Mouse (Mus musculus): ENCODE results near the gene Tmem131. TPM values are rescaled to one million over a fixed set of nuclear protein-coding genes. Genes with fewer than 3 reads are reported as not detected.

Gene Tmem131
- total RNA-seq, 2 experiments from 2014 or later = 58.1 to 62.1 TPM

DNA sequence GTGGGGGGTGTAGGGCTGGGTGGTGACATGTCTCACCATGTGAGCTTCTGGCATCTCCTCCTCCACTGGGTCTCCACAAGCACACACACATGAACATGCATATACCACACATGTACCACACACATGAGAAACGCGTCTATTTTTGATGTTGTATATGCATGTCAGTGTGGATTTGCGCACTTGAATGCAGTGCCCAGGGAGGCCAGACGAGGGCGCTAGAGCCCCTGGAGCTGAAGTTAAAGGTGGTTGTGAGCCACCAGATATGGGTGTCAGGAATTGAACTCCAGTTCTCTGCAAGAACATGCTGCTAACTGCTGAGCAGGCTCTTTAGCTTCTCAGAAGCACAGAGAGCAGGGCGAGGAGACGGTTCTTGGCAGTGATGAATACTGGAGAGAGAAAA is 157.1 kb downstream of the Tmem131 start:
- peak; percentile 64 for TF ChIP-seq CTCF (conservative IDR thresholded peaks at IDR 0.05)
- H3K4me3 ChIP-seq = no peak overlapping the region
- no peak overlapping the region for H3K27ac ChIP-seq
- no peak for DNase-seq (ENCODE audit: low spot score in 2 of 2)

DNA sequence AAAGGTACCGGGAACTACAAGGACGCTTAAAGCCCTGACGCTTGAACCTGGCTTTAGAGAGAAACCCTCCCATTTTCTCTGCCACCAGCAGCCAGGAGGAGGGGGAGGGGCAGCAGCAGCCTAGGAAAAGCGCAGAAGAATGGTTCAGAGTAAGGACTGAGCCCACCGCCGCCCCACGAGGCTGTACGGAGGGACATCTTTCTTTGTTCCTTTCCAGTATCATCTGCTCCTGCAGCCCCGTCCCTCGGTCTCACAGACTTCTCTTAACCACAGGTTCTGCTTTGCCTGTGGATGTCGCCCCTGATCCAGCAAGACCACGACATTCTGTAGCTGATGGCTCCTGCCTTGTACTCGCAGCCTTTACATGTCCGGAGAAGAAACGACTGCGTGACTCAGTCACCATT is 158.2 kb downstream of the Tmem131 start:
- TF ChIP-seq CTCF (conservative IDR thresholded peaks at IDR 0.05) = no peak; the same call in 1 of the 2 replicates
- Histone ChIP-seq H3K4me3 (peak overlapping the region; percentile 61), H3K27ac (peak overlapping the region; percentile 79)
- DNase-seq (ENCODE audit: low spot score in 2 of 2) = peak; percentile 19 to 28

DNA sequence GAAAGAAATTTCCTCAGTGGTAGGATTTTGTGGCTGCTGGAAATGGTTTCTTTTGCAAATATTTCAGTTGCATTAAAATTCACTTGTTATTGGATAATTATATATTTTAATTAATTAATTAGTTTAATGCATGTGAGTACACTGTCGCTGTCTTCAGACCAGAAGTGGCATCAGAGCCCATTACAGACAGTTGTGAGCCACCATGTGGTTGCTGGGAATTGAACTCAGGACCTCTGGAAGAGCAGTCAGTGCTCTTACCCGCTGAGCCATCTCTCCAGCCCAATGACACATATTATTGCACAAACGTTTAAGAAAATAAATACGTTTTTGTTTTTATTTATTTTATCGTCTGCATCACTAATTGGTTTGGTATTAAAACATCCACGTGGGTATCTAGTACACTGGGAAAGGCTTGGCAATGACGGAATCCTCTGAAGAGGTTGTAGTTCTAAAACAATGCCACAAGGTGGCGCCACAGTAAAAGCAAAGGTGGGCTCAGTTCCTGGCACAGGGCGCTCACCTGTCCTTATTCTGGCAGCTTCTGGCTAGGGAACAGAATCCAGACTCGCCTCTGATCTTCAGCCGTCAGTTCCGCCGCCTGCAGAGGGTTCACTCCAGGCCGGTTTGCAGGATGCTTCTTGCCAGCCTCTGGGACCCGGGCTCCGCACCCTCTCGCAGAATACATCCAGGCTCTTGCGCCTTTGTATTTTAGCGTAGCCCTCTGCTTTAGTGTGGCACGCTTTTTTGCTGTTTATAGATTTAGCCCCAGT is 158.9 kb downstream of the Tmem131 start:
- H3K4me3 ChIP-seq = peak overlapping the region; percentile 61
- DNase-seq (ENCODE audit: low spot score in 2 of 2) = peak; percentile 86 to 89
- TF ChIP-seq CTCF (conservative IDR thresholded peaks at IDR 0.05) = peak; percentile 92
- peak overlapping the region; percentile 79 for H3K27ac ChIP-seq

DNA sequence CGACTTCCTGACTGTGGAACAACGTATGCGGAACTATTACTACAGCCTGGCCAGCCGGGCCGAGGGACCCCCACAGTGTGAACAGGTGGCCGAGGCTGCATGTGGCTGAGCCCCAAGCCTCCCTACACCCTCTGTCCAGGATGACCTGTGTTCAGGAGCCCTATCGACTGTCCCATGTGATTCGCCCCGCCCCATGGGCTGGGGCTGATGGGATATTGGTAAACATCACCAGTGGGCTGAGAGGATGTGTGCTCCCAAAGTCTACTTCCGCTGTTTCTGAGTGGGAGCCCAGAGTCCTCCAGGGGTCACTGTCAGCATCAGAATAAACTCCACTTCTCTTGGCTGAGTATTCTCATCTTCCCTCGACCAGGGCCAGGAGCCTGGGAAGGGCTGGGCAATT is 161.0 kb downstream of the Tmem131 start:
- Histone ChIP-seq H3K27ac (no peak overlapping the region), H3K4me3 (no peak overlapping the region)
- TF ChIP-seq CTCF (conservative IDR thresholded peaks at IDR 0.05) = peak; percentile 44
- no peak for DNase-seq (ENCODE audit: low spot score in 2 of 2)

DNA sequence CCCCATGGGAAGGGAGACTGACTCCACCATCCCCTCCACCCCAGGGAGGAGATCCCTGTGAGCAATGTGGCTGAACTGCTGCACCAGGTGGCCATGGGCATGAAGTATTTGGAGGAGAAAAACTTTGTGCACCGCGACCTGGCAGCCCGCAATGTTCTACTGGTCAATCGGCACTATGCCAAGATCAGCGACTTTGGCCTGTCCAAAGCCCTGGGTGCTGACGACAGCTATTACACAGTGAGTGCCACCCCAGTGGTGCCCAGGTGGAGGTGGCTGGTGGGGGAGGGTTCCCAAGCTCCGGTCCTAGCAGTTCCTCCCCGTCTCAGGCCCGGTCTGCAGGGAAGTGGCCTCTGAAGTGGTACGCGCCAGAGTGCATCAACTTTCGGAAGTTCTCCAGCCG is 162.7 kb downstream of the Tmem131 start:
- H3K4me3 ChIP-seq = no peak overlapping the region
- H3K27ac ChIP-seq = no peak overlapping the region
- DNase-seq (ENCODE audit: low spot score in 2 of 2) = no peak
- no peak for TF ChIP-seq CTCF (conservative IDR thresholded peaks at IDR 0.05)

DNA sequence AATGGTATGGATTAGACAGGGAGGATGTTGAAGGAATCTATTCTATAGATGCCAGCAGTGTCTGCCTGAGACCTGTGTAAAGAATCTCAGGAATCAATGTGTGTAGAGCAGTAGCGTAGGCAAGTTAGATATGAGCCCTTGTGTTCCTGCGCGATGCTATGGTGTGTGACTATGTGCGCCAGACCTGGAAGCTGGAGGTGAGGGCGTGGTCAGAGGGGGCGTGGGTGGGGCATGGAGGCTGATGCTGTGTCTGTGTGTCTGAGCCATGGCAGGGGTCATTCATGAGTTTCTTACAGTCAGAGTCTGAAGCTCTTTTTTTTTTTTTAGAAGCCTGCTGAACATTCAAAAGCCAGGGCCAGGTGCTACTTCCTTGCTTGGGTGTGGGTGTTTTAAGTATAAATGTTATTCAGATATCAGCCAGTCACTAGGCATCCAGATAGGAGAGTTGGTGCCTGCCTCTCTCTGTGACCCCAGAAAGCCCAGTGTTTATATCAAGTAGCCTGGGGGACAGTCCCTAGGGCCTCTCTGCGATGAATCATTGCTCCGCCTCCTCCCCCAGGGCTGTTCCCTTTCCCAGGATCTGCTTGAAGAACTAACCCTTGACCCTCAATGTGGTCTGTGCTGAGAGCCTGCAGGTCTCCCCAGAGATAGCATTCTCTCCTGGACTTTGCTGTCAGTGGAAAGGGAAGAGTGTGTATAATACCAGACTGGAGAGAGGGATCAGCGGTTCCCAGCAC is 171.1 kb downstream of the Tmem131 start:
- no peak for DNase-seq (ENCODE audit: low spot score in 2 of 2)
- TF ChIP-seq CTCF (conservative IDR thresholded peaks at IDR 0.05) = no peak
- H3K4me3 ChIP-seq = no peak overlapping the region

DNA sequence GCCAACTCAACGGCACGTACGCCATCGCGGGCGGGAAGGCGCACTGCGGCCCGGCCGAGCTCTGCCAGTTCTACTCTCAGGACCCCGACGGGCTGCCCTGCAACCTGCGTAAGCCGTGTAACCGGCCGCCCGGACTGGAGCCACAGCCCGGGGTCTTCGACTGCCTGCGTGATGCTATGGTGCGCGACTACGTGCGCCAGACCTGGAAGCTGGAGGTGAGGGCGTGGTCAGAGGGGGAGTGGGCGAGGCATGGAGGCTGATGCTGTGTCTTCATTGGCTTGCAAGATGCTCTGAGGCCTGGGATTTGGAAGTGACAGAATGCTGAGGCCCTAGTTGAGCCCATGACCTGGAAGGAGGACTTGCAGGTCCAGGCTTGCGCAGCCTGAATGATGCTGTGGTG is 172.5 kb downstream of the Tmem131 start:
- no peak for DNase-seq (ENCODE audit: low spot score in 2 of 2)
- Histone ChIP-seq H3K27ac (no peak overlapping the region), H3K4me3 (no peak overlapping the region; the same call in 1 of the 2 replicates)
- TF ChIP-seq CTCF (conservative IDR thresholded peaks at IDR 0.05) = no peak

More for the DNA sequence above, 171.1 kb downstream of the Tmem131 start:
- no peak overlapping the region for H3K27ac ChIP-seq

DNA sequence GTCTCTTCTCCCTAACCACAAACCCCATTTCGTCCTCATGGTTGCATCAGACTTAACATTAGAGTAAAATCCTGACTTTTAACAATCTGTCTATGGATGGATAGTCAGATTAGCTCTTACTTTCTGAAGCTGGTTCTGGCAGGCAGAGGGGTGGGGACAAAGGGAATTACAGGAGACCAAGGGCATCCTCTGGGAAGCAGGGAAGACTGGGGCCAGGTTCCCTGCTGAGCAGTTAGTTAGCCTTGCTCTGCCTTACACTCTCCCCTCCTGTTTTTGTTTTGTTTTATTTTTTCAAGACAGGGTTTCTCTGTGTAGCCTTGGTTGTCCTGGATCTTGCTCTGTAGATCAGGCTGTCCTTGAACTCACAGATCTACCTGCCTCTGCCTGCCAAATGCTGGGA is 173.5 kb downstream of the Tmem131 start:
- no peak overlapping the region for H3K27ac ChIP-seq
- no peak for DNase-seq (ENCODE audit: low spot score in 2 of 2)
- no peak for TF ChIP-seq CTCF (conservative IDR thresholded peaks at IDR 0.05)
- H3K4me3 ChIP-seq = no peak overlapping the region

DNA sequence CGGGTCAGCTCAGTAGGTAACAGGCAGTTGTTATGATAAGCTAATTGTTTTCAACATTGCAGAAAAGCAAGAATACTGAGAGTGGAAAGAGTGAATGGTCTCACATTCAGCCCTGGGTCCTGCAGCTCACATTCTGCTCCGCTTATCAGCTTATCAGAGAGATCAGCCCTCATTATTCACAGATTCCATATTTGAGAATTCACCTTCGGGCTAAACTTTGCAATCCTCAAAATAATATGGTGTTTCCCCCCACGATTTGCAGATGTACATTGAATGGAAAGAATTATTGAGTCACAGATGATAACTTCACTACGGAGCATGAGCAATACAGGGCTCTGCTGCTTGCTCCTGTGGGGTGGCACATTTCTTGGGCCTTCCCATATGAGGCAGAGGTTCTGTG is 174.7 kb downstream of the Tmem131 start:
- TF ChIP-seq CTCF (conservative IDR thresholded peaks at IDR 0.05) = no peak
- Histone ChIP-seq H3K4me3 (no peak overlapping the region), H3K27ac (no peak overlapping the region)
- no peak for DNase-seq (ENCODE audit: low spot score in 2 of 2)

DNA sequence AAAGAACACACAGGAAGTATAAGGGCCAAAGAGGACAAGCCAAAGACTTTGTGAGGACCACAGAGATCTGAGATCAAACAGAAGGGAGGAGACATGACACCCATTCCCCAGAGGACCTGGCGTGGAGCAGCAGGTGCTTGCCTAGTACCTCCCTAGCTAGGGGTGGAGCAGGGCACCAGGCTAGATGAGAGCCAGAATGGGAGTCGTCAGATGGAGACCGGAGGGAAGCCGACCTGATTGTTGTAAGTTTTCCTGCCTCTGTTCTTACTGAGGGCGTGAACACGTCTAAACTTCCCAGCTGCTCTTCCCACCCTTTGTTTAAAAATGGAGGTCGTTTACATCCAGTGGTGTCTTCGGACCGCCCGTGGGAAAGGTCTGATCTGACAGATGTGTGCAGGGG is 176.1 kb downstream of the Tmem131 start:
- Histone ChIP-seq H3K4me3 (no peak overlapping the region), H3K27ac (no peak overlapping the region)
- no peak for TF ChIP-seq CTCF (conservative IDR thresholded peaks at IDR 0.05)
- DNase-seq (ENCODE audit: low spot score in 2 of 2) = no peak

DNA sequence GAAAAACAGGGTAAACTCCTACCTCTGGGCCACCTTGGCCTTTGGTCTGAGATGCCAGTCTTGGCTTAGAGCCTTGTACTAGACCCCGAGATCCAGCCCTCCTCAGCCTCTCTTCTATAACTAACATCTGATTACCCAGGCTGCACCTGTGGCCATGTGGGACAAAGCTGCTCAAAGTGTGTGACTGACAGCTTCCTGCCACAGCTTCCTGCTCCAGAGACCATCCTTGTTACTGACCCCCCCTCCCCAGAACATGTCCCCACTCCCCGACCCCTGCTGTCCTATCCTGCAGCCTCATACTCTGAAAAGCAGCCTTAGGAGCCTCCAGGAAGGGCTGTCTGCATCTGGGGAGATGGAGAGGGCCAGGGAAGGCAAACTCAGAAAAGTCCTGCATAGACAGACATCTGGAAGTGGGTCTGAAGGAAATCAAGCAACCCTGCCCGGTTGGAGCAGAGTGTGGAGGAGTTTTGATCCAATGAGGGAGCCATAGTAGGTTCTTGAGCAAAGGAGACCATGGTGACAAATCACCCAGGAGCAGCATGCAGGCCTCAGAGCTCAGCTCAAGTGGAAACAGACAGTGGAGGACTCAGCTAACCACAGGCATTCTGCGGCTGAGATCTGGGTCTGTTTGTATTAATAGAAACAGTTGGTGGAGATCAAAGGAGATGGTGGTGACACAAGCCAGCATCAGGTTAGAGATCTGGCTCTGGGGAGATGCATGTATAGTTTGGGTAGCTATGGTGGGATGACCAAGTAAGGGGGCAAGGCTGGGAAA is 176.8 kb downstream of the Tmem131 start:
- Histone ChIP-seq H3K27ac (no peak overlapping the region), H3K4me3 (no peak overlapping the region)
- TF ChIP-seq CTCF (conservative IDR thresholded peaks at IDR 0.05) = no peak
- DNase-seq (ENCODE audit: low spot score in 2 of 2) = no peak

DNA sequence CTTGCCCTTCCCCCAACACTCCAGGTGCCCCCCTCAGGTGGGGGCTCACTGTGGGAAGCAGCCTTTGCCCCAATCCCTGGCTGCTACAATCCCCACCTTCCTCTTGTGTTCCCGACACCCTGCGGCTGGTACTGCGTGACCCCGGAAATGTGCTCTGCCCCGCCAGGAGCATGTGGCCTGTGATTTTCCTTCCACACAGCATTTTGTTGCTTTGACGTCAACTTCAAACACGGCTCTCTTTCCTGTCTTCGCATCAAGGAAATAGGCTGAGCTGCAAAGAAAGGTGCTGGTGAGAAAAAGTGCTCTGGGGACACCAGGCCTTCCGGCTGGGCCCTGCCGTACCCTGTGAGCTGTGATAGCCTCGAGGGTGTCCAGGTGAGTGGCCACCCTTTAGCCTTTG is 181.9 kb downstream of the Tmem131 start, which contains the start of gene Zap70:
Gene Zap70 (plus strand): TSS at position 231 of the 400 bp plus-strand sequence.
- no peak for DNase-seq (ENCODE audit: low spot score in 2 of 2)
- H3K27ac ChIP-seq = no peak within 1 kb of the TSS
- no peak for TF ChIP-seq CTCF (conservative IDR thresholded peaks at IDR 0.05)
- no peak within 1 kb of the TSS for H3K4me3 ChIP-seq

DNA sequence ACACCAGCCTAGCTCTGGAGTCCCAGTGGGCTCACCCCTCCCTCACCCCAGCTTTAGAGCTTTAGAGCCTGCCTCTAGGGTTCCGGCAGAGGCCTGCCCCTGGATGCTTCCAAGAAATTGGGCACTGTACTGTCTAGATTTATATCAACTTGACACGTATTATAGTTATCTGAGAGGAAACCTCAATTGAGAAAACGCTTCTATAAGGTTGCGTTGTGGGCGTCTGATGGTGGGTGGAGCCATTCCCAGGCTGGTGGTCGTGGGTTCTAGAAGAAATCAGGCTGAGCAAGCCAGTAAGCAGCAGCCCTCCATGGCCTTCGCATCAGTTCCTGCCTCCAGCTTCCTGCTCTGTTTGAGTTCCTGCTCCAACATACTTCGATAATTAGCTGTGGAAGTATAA is 182.4 kb downstream of the Tmem131 start:
- Histone ChIP-seq H3K4me3 (no peak overlapping the region), H3K27ac (no peak overlapping the region)
- no peak for TF ChIP-seq CTCF (conservative IDR thresholded peaks at IDR 0.05)
- no peak for DNase-seq (ENCODE audit: low spot score in 2 of 2)
